In genomic region chr8:120452111-120452510, GRCm38 (mm10) we compare ENCODE assay signal across 33 mouse cellular contexts.
"Had no signal": no experiment of that assay in that cellular context is flagged by ENCODE, and none has a peak within 500 bp of the region (broad histone marks: within the 10 kb centered on the region; RNA-seq: fewer than 3 reads in every experiment).

No protein-coding gene starts in this region.

- H3K9ac ChIP-seq: heart, embryonic 13.5 days; heart, embryonic 15.5 days; hindbrain, embryonic 12.5 days; hindbrain, embryonic 13.5 days; hindbrain, embryonic 14.5 days; hindbrain, embryonic 15.5 days; intestine, embryonic 15.5 days; kidney, embryonic 15.5 days had no signal

- H3K9me3 ChIP-seq: heart, embryonic 13.5 days; heart, embryonic 15.5 days; hindbrain, embryonic 10.5 days; hindbrain, embryonic 12.5 days; hindbrain, embryonic 13.5 days; hindbrain, embryonic 15.5 days; intestine, embryonic 15.5 days; kidney, embryonic 15.5 days had no signal

- ATAC-seq: hindbrain, embryonic 16.5 days; hindbrain, postnatal 0 days; inflammation-experienced regulatory T-cells, adult 6 months; intestine, embryonic 15.5 days; intestine, embryonic 16.5 days; intestine, postnatal 0 days had no signal

- H3K36me3 ChIP-seq: heart, embryonic 13.5 days; heart, embryonic 15.5 days; hindbrain, embryonic 10.5 days; hindbrain, embryonic 12.5 days; hindbrain, embryonic 13.5 days; hindbrain, embryonic 15.5 days; intestine, embryonic 15.5 days; kidney, embryonic 15.5 days had no signal

- H3K4me3 ChIP-seq: heart, embryonic 13.5 days; heart, embryonic 15.5 days; hindbrain, embryonic 10.5 days; hindbrain, embryonic 12.5 days; hindbrain, embryonic 13.5 days; hindbrain, embryonic 15.5 days; intestine, embryonic 15.5 days; kidney, embryonic 15.5 days; layer of hippocampus, adult 2 months; left cerebral cortex, adult 2 months had no signal

- DNase-seq: heart, postnatal 10 days; heart, postnatal 14 days; heart, postnatal 36 days; heart, postnatal 4 days; kidney, adult 11 months; kidney, adult 18-20 months; kidney, adult 2 months; kidney, adult 8-10 months; kidney, adult 9 months; kidney, postnatal 10 days; kidney, postnatal 14 days; kidney, postnatal 25 days; kidney, postnatal 36 days; kidney, postnatal 4 days; layer of hippocampus, adult 9-11 months; layer of hippocampus, postnatal 36 days had no signal

- H3K27ac ChIP-seq: heart, embryonic 13.5 days; heart, embryonic 15.5 days; hindbrain, embryonic 12.5 days; hindbrain, embryonic 13.5 days; hindbrain, embryonic 14.5 days; hindbrain, embryonic 15.5 days; hindbrain, postnatal 0 days; intestine, embryonic 15.5 days; kidney, embryonic 15.5 days; kidney, postnatal 0 days; layer of hippocampus, adult 2 months; left cerebral cortex, adult 2 months had no signal

- H3K27me3 ChIP-seq: heart, embryonic 13.5 days; heart, embryonic 15.5 days; hindbrain, embryonic 12.5 days; hindbrain, embryonic 13.5 days; hindbrain, embryonic 15.5 days; intestine, embryonic 15.5 days had no signal

- H3K4me2 ChIP-seq: heart, embryonic 13.5 days; heart, embryonic 15.5 days; hindbrain, embryonic 12.5 days; hindbrain, embryonic 13.5 days; hindbrain, embryonic 14.5 days; hindbrain, embryonic 15.5 days; intestine, embryonic 15.5 days; kidney, embryonic 15.5 days had no signal
